Mouse (Mus musculus): ENCODE results near the gene Zdhhc17. TPM values are rescaled to one million over a fixed set of nuclear protein-coding genes. Genes with fewer than 3 reads are reported as not detected.

Gene Zdhhc17
- polyA plus RNA-seq (2015; fragmentation: Nextera tagmentation; extraction: Ambion mirVana), result 43.9 and 46.2 TPM in 2 replicates

GRCm38 (mm10) chr10:111009641-111010479 is at the start of gene Zdhhc17:
Gene Zdhhc17, minus strand, starts transcription at chr10:111010140.

GRCm38 (mm10) chr10:110919531-110920343 is 90.2 kb downstream of the Zdhhc17 start, which contains the start of gene Csrp2:
Gene Csrp2, plus strand, starts transcription at chr10:110919789.

Other genes with a start within 250 kb of the Zdhhc17 start
- 114 and 125 TPM in 2 replicates for gene Csrp2, start 90.4 kb downstream of the Zdhhc17 start, polyA plus RNA-seq (2015; fragmentation: Nextera tagmentation; extraction: Ambion mirVana)
- gene Osbpl8, start 154.6 kb upstream of the Zdhhc17 start, polyA plus RNA-seq (2015; fragmentation: Nextera tagmentation; extraction: Ambion mirVana), result 14.6 and 15.3 TPM in 2 replicates

Data from neural tube, postnatal 0 days (tissue).